Mouse (Mus musculus): ENCODE measurements around the gene Serpina3f.
"Not testable (repeated sequence)": the region's sequence is repeated elsewhere in the genome, so short reads cannot be mapped to it uniquely, and the experiment has no call there.

Serpina3f gene

GRCm38 (mm10) chr12:104214445-104214753 lies at the start of gene Serpina3f:
TSS of gene Serpina3f (plus strand) at chr12:104214544.
- in situ Hi-C loops (cut with MboI; ENCODE audit: low pct_unique_long_range_greater_than_20kb in 1 of 2, low sequenced_read_pairs in 2 of 2, unreplicated experiment in 1 of 2) = loop anchor here (5.0 to 10.0 kb wide), 2 partner anchors 48 to 200 kb away; partner anchors contain the start of gene Serpina3i (in 1 of the 2)

GRCm38 (mm10) chr12:104174747-104175146 lies 39.6 kb upstream of the Serpina3f start:
- in situ Hi-C loops (cut with MboI; ENCODE audit: low pct_unique_long_range_greater_than_20kb in 1 of 2, low sequenced_read_pairs in 2 of 2, unreplicated experiment in 1 of 2) = loop anchor here in 1 of 2 experiments (10.0 kb wide), 1 partner anchor 60 kb away; the partner anchor contains the start of gene Serpina3a

GRCm38 (mm10) chr12:104175636-104176035 lies 38.7 kb upstream of the Serpina3f start:
- in situ Hi-C loops (cut with MboI; ENCODE audit: low pct_unique_long_range_greater_than_20kb in 1 of 2, low sequenced_read_pairs in 2 of 2, unreplicated experiment in 1 of 2) = loop anchor here in 1 of 2 experiments (10.0 kb wide), 1 partner anchor 61 kb away; the partner anchor contains the start of gene Serpina3a

- in situ Hi-C loops (cut with MboI; ENCODE audit: low pct_unique_long_range_greater_than_20kb in 1 of 2, low sequenced_read_pairs in 2 of 2, unreplicated experiment in 1 of 2) = loop anchor here in 1 of 2 experiments (10.0 kb wide), 1 partner anchor 64 kb away; the partner anchor contains the start of gene Serpina3a
These were observed 35.8 kb upstream of the Serpina3f start for GRCm38 (mm10) chr12:104178577-104178976.

GRCm38 (mm10) chr12:104178987-104179386 lies 35.4 kb upstream of the Serpina3f start:
- in situ Hi-C loops (cut with MboI; ENCODE audit: low pct_unique_long_range_greater_than_20kb in 1 of 2, low sequenced_read_pairs in 2 of 2, unreplicated experiment in 1 of 2) = loop anchor here in 1 of 2 experiments (10.0 kb wide), 1 partner anchor 64 kb away; the partner anchor contains the start of gene Serpina3a

- in situ Hi-C loops (cut with MboI; ENCODE audit: low pct_unique_long_range_greater_than_20kb in 1 of 2, low sequenced_read_pairs in 2 of 2, unreplicated experiment in 1 of 2) = no loop called here
These were observed 29.3 kb upstream of the Serpina3f start for GRCm38 (mm10) chr12:104185046-104185445.

GRCm38 (mm10) chr12:104186041-104186581 lies 28.2 kb upstream of the Serpina3f start:
- in situ Hi-C loops (cut with MboI; ENCODE audit: low pct_unique_long_range_greater_than_20kb in 1 of 2, low sequenced_read_pairs in 2 of 2, unreplicated experiment in 1 of 2) = no loop called here

- in situ Hi-C loops (cut with MboI; ENCODE audit: low pct_unique_long_range_greater_than_20kb in 1 of 2, low sequenced_read_pairs in 2 of 2, unreplicated experiment in 1 of 2) = no loop called here
These were observed 25.1 kb upstream of the Serpina3f start for GRCm38 (mm10) chr12:104189246-104189645.

- in situ Hi-C loops (cut with MboI; ENCODE audit: low pct_unique_long_range_greater_than_20kb in 1 of 2, low sequenced_read_pairs in 2 of 2, unreplicated experiment in 1 of 2) = no loop called here
These were observed 23.5 kb upstream of the Serpina3f start for GRCm38 (mm10) chr12:104190852-104191251.

- in situ Hi-C loops (cut with MboI; ENCODE audit: low pct_unique_long_range_greater_than_20kb in 1 of 2, low sequenced_read_pairs in 2 of 2, unreplicated experiment in 1 of 2) = no loop called here
These were observed 5.2 kb upstream of the Serpina3f start for GRCm38 (mm10) chr12:104209149-104209548.

- in situ Hi-C loops (cut with MboI; ENCODE audit: low pct_unique_long_range_greater_than_20kb in 1 of 2, low sequenced_read_pairs in 2 of 2, unreplicated experiment in 1 of 2) = loop anchor here (5.0 to 10.0 kb wide), 2 partner anchors 52 to 205 kb away; partner anchors contain the start of gene Serpina3i (in 1 of the 2)
These were observed 4.5 kb upstream of the Serpina3f start for GRCm38 (mm10) chr12:104209802-104210201.

GRCm38 (mm10) chr12:104213689-104214444 lies 477 bp upstream of the Serpina3f start:
- in situ Hi-C loops (cut with MboI; ENCODE audit: low pct_unique_long_range_greater_than_20kb in 1 of 2, low sequenced_read_pairs in 2 of 2, unreplicated experiment in 1 of 2) = loop anchor here (5.0 to 10.0 kb wide), 2 partner anchors 48 to 201 kb away; partner anchors contain the start of gene Serpina3i (in 1 of the 2)

GRCm38 (mm10) chr12:104215249-104215648 lies 905 bp downstream of the Serpina3f start:
- in situ Hi-C loops (cut with MboI; ENCODE audit: low pct_unique_long_range_greater_than_20kb in 1 of 2, low sequenced_read_pairs in 2 of 2, unreplicated experiment in 1 of 2) = loop anchor here (10.0 kb wide), 1 partner anchor 200 kb away; no protein-coding TSS in a partner anchor

GRCm38 (mm10) chr12:104221616-104222015 lies 7.3 kb downstream of the Serpina3f start:
- in situ Hi-C loops (cut with MboI; ENCODE audit: low pct_unique_long_range_greater_than_20kb in 1 of 2, low sequenced_read_pairs in 2 of 2, unreplicated experiment in 1 of 2) = no loop called here

- in situ Hi-C loops (cut with MboI; ENCODE audit: low pct_unique_long_range_greater_than_20kb in 1 of 2, low sequenced_read_pairs in 2 of 2, unreplicated experiment in 1 of 2) = no loop called here
These were observed 9.3 kb downstream of the Serpina3f start for GRCm38 (mm10) chr12:104223690-104224089.

- in situ Hi-C loops (cut with MboI; ENCODE audit: low pct_unique_long_range_greater_than_20kb in 1 of 2, low sequenced_read_pairs in 2 of 2, unreplicated experiment in 1 of 2) = no loop called here
These were observed 10.4 kb downstream of the Serpina3f start for GRCm38 (mm10) chr12:104224598-104225300.

GRCm38 (mm10) chr12:104230762-104231161 lies 16.4 kb downstream of the Serpina3f start:
- in situ Hi-C loops (cut with MboI; ENCODE audit: low pct_unique_long_range_greater_than_20kb in 1 of 2, low sequenced_read_pairs in 2 of 2, unreplicated experiment in 1 of 2) = no loop called here

- in situ Hi-C loops (cut with MboI; ENCODE audit: low pct_unique_long_range_greater_than_20kb in 1 of 2, low sequenced_read_pairs in 2 of 2, unreplicated experiment in 1 of 2) = no loop called here
These were observed 21.6 kb downstream of the Serpina3f start, which contains the start of gene Serpina3g for GRCm38 (mm10) chr12:104235915-104236314. TSS of gene Serpina3g (plus strand) at chr12:104236245.

- in situ Hi-C loops (cut with MboI; ENCODE audit: low pct_unique_long_range_greater_than_20kb in 1 of 2, low sequenced_read_pairs in 2 of 2, unreplicated experiment in 1 of 2) = not testable (repeated sequence)
These were observed 23.7 kb downstream of the Serpina3f start for GRCm38 (mm10) chr12:104238048-104238447.

Measured in mouse embryonic stem cell (cell line).